Mouse (Mus musculus): ENCODE results near the gene Zfp738. TPM values are rescaled to one million over a fixed set of nuclear protein-coding genes. Genes with fewer than 3 reads are reported as not detected.
"Not testable (repeated sequence)": the region's sequence is repeated elsewhere in the genome, so short reads cannot be mapped to it uniquely, and the experiment has no call there.

The Zfp738 gene
- 12.3 and 13.6 TPM in 2 replicates for polyA plus RNA-seq (2014; fragmentation: Nextera tagmentation; extraction: Ambion mirVana)

DNA sequence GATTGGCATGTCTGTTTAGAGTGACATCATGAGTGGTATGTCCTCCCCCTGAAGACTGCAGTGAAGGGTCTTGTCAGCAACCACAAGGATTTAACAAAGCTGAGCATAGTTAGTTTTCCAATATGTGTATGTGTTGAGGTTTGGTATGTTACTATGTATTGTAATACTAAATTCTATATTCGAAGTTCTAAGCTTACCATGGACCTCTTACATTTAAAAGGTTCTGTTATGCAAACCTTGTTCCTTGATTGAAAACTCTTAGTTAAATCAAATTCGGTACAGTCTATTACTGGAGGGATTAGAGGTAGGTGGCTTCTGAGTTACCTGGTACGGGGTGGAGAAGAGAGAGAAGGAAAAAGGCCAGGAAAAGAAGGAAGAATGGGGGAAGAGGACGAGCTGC, at the start of gene Zfp738:
Zfp738 (minus strand) TSS at position 101 of the 400 bp plus-strand sequence.
- H3K27me3 ChIP-seq (ENCODE audit: control insufficient read depth, insufficient read depth, low read length), result no peaks in the 10 kb centered on the region
- no peak within 1 kb of the TSS for H3K27ac ChIP-seq (ENCODE audit: low read length)
- no peak within 1 kb of the TSS for H3K9ac ChIP-seq (replicated peaks; ENCODE audit: low read depth, low read length)
- H3K4me1 ChIP-seq (ENCODE audit: control insufficient read depth, insufficient read depth, low read length), result no peaks in the 10 kb centered on the region
- ATAC-seq (ENCODE audit: insufficient number of reproducible peaks, insufficient read depth, low FRiP score, low read depth), result no peak
- H3K4me3 ChIP-seq (ENCODE audit: low read depth, low read length), result no peak within 1 kb of the TSS
- WGBS, result 81% methylated on average over 4 of the region's 4 CpGs
- no peaks in the 10 kb centered on the region for H3K36me3 ChIP-seq (ENCODE audit: control insufficient read depth, insufficient read depth, low read length)
- no peaks in the 10 kb centered on the region for H3K9me3 ChIP-seq (ENCODE audit: control insufficient read depth, low read depth, low read length)
- no peak within 1 kb of the TSS for H3K4me2 ChIP-seq (replicated peaks; ENCODE audit: low read depth, low read length)

DNA sequence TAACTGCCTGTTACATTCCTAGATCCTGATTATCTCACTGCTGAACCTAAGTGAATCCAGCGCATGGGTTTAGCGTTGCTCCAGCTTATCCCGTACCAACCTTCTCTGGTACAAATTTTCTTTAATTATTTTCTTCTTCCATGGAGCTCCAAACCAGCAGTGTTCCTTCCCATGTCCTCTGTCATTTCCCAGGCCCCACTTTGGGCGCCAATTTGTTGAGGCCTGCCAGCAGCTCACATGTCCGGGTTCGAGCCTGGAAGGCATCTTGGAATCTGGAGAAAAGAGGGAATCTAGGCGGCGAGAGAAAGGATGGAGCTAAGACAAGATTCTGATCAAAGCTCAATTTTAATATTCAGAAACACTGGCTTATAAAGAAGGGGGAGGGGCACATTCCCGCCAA, 47.5 kb upstream of the Zfp738 start:
- H3K4me1 ChIP-seq (ENCODE audit: control insufficient read depth, insufficient read depth, low read length); ATAC-seq (ENCODE audit: insufficient number of reproducible peaks, insufficient read depth, low FRiP score, low read depth); H3K4me2 ChIP-seq (replicated peaks; ENCODE audit: low read depth, low read length); H3K27ac ChIP-seq (ENCODE audit: low read length); H3K9ac ChIP-seq (replicated peaks; ENCODE audit: low read depth, low read length); H3K36me3 ChIP-seq (ENCODE audit: control insufficient read depth, insufficient read depth, low read length); H3K4me3 ChIP-seq (ENCODE audit: low read depth, low read length); H3K27me3 ChIP-seq (ENCODE audit: control insufficient read depth, insufficient read depth, low read length): not testable (repeated sequence)
- WGBS, result 92% methylated on average over 9 of the region's 9 CpGs
- H3K9me3 ChIP-seq (ENCODE audit: control insufficient read depth, low read depth, low read length), result peaks cover 11% of the 10 kb centered on the region; the same call in 1 of the 2 replicates

GRCm38 (mm10) chr13:67729441-67729840, 42.6 kb upstream of the Zfp738 start:
- peak; percentile 83 for ATAC-seq (ENCODE audit: insufficient number of reproducible peaks, insufficient read depth, low FRiP score, low read depth)
- not testable (repeated sequence) for H3K9ac ChIP-seq (replicated peaks; ENCODE audit: low read depth, low read length); H3K4me1 ChIP-seq (ENCODE audit: control insufficient read depth, insufficient read depth, low read length); H3K27ac ChIP-seq (ENCODE audit: low read length); H3K27me3 ChIP-seq (ENCODE audit: control insufficient read depth, insufficient read depth, low read length); H3K36me3 ChIP-seq (ENCODE audit: control insufficient read depth, insufficient read depth, low read length)
- peak overlapping the region; percentile 47 for H3K4me2 ChIP-seq (replicated peaks; ENCODE audit: low read depth, low read length)
- peak overlapping the region; percentile 52 for H3K4me3 ChIP-seq (ENCODE audit: low read depth, low read length)
- 37% methylated on average over 4 of the region's 4 CpGs for WGBS
- peaks cover 11% of the 10 kb centered on the region; the same call in 1 of the 2 replicates for H3K9me3 ChIP-seq (ENCODE audit: control insufficient read depth, low read depth, low read length)

DNA sequence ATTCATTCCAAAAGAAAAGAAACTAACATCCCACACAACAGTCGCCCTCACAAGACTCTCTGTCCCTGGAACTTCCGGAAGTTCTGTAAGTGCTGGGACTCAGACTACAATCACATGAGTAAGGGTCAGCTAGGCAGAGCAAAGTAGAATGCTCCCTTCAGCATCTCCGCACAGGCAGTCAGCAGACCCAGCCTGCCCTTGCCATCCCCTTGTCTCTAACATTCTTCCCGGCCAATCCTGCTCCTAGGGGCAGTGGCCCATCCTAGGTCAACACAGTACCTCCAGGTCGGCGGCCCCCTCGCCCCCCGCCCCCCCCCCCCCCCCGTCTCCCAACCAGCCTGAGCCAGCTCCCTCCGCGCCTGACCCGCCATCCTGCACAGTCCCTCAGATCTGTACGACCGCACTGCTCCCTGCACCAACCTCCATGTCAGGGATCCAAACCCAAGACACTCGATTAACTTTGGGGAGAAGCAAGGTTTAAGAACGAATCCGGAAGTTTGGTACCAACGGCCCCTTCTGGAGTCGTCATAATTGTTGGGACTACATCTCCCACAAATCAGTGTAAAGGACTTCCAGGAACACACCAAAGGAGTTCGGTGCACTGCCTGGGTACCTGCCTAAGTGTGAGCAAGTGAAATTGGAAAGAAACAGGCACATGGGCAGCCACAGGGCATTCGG, 41.9 kb upstream of the Zfp738 start, which contains the start of gene Zfp65:
Zfp65 (minus strand) TSS at position 533 of the 678 bp plus-strand sequence.
- H3K27ac ChIP-seq (ENCODE audit: low read length), result peak within 1 kb of the TSS; percentile 55
- ATAC-seq (ENCODE audit: insufficient number of reproducible peaks, insufficient read depth, low FRiP score, low read depth), result peak; percentile 85
- peak within 1 kb of the TSS; percentile 52 for H3K4me3 ChIP-seq (ENCODE audit: low read depth, low read length)
- H3K36me3 ChIP-seq (ENCODE audit: control insufficient read depth, insufficient read depth, low read length), result no peaks in the 10 kb centered on the region
- H3K4me1 ChIP-seq (ENCODE audit: control insufficient read depth, insufficient read depth, low read length), result no peaks in the 10 kb centered on the region
- 3% methylated on average over 18 of the region's 21 CpGs for WGBS
- H3K9me3 ChIP-seq (ENCODE audit: control insufficient read depth, low read depth, low read length), result peaks cover 4% of the 10 kb centered on the region; the same call in 1 of the 2 replicates
- peak within 1 kb of the TSS; percentile 47 for H3K4me2 ChIP-seq (replicated peaks; ENCODE audit: low read depth, low read length)
- peak within 1 kb of the TSS; percentile 67; the same call in 1 of the 2 replicates for H3K9ac ChIP-seq (replicated peaks; ENCODE audit: low read depth, low read length)
- no peaks in the 10 kb centered on the region for H3K27me3 ChIP-seq (ENCODE audit: control insufficient read depth, insufficient read depth, low read length)

DNA sequence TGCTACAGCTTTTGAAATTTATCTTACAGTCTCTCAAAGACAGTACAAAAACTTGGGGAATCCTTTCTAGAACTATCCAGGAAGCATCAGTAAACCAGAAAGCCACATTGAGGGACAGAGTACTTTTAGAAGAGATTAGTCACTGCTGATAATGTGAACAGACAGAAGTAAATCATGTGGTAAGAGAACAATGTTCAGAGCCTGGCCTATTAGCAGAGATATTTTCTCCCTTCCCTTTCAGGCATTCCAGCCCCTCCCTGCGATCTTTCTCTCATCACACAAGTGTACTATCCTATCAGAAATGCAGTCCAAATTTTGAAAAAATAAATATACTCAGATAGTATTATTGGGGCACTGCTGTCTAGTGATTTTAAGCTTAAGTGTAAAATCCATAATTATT, 41.2 kb upstream of the Zfp738 start:
- Histone ChIP-seq H3K9me3 (ENCODE audit: control insufficient read depth, low read depth, low read length) (no peaks in the 10 kb centered on the region), H3K4me1 (ENCODE audit: control insufficient read depth, insufficient read depth, low read length) (0 out of 2 replicates have a peak, but pooled peaks cover 3% of the 10 kb centered on the region), H3K9ac (replicated peaks; ENCODE audit: low read depth, low read length) (peak overlapping the region; percentile 67; the same call in 1 of the 2 replicates), H3K27me3 (ENCODE audit: control insufficient read depth, insufficient read depth, low read length) (no peaks in the 10 kb centered on the region), H3K36me3 (ENCODE audit: control insufficient read depth, insufficient read depth, low read length) (no peaks in the 10 kb centered on the region), H3K27ac (ENCODE audit: low read length) (no peak overlapping the region), H3K4me3 (ENCODE audit: low read depth, low read length) (peak overlapping the region; percentile 52), H3K4me2 (replicated peaks; ENCODE audit: low read depth, low read length) (peak overlapping the region; percentile 47)
- WGBS, result 67% methylated on average over 1 of the region's 1 CpGs
- no peak for ATAC-seq (ENCODE audit: insufficient number of reproducible peaks, insufficient read depth, low FRiP score, low read depth)

DNA sequence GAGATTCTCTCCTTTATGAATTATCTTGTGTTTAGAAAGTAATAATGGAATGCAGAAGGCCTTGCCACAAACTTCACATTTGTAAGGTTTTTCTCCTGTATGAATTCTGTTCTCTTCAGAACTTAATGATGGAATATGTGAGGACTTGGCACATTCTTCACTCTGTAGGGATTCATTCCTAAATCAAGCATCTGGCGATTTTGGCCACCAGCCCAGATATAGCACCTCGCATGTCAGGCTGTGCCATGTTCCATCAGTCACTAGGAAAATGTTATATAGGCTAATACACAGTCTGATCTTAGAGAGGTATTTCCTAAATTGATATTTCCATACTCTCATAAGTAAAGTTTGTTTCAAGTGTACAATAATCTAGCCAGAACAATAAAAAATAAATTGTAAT, 38.5 kb upstream of the Zfp738 start:
- not testable (repeated sequence) for H3K4me1 ChIP-seq (ENCODE audit: control insufficient read depth, insufficient read depth, low read length); ATAC-seq (ENCODE audit: insufficient number of reproducible peaks, insufficient read depth, low FRiP score, low read depth); H3K27ac ChIP-seq (ENCODE audit: low read length); H3K36me3 ChIP-seq (ENCODE audit: control insufficient read depth, insufficient read depth, low read length); H3K9ac ChIP-seq (replicated peaks; ENCODE audit: low read depth, low read length); H3K27me3 ChIP-seq (ENCODE audit: control insufficient read depth, insufficient read depth, low read length); H3K4me2 ChIP-seq (replicated peaks; ENCODE audit: low read depth, low read length); H3K9me3 ChIP-seq (ENCODE audit: control insufficient read depth, low read depth, low read length); H3K4me3 ChIP-seq (ENCODE audit: low read depth, low read length)
- WGBS, result 75% methylated on average over 2 of the region's 2 CpGs

- Histone ChIP-seq H3K4me3 (ENCODE audit: low read depth, low read length) (peak overlapping the region; percentile 83), H3K27me3 (ENCODE audit: control insufficient read depth, insufficient read depth, low read length) (no peaks in the 10 kb centered on the region), H3K9ac (replicated peaks; ENCODE audit: low read depth, low read length) (peak overlapping the region; percentile 81), H3K27ac (ENCODE audit: low read length) (peak overlapping the region; percentile 62; the same call in 1 of the 2 replicates), H3K9me3 (ENCODE audit: control insufficient read depth, low read depth, low read length) (no peaks in the 10 kb centered on the region), H3K4me1 (ENCODE audit: control insufficient read depth, insufficient read depth, low read length) (0 out of 2 replicates have a peak, but pooled peaks cover 5% of the 10 kb centered on the region), H3K4me2 (replicated peaks; ENCODE audit: low read depth, low read length) (peak overlapping the region; percentile 57), H3K36me3 (ENCODE audit: control insufficient read depth, insufficient read depth, low read length) (no peaks in the 10 kb centered on the region)
- ATAC-seq (ENCODE audit: insufficient number of reproducible peaks, insufficient read depth, low FRiP score, low read depth), result peak; percentile 93
- WGBS, result under 1% methylated on average over 17 of the region's 17 CpGs
Observed at GRCm38 (mm10) chr13:67723848-67724479, 37.1 kb upstream of the Zfp738 start.

- H3K4me1 ChIP-seq (ENCODE audit: control insufficient read depth, insufficient read depth, low read length); H3K36me3 ChIP-seq (ENCODE audit: control insufficient read depth, insufficient read depth, low read length); H3K27me3 ChIP-seq (ENCODE audit: control insufficient read depth, insufficient read depth, low read length); ATAC-seq (ENCODE audit: insufficient number of reproducible peaks, insufficient read depth, low FRiP score, low read depth); H3K27ac ChIP-seq (ENCODE audit: low read length); H3K9me3 ChIP-seq (ENCODE audit: control insufficient read depth, low read depth, low read length): not testable (repeated sequence)
- 75% methylated on average over 2 of the region's 2 CpGs for WGBS
- H3K4me2 ChIP-seq (replicated peaks; ENCODE audit: low read depth, low read length), result peak overlapping the region; percentile 31; the same call in 1 of the 2 replicates
- H3K4me3 ChIP-seq (ENCODE audit: low read depth, low read length), result peak overlapping the region; percentile 67
- H3K9ac ChIP-seq (replicated peaks; ENCODE audit: low read depth, low read length), result peak overlapping the region; percentile 57; the same call in 1 of the 2 replicates
Observed at GRCm38 (mm10) chr13:67683841-67684240, 3.0 kb downstream of the Zfp738 start.
